Mouse (Mus musculus) 3134 (cell line): ENCODE data around the gene Olfr318.
"Not testable (repeated sequence)": the region's sequence is repeated elsewhere in the genome, so short reads cannot be mapped to it uniquely, and the experiment has no call there.

ENCODE experiments used
- DNase-seq: peaks from one replicate; pipeline ENCODE4 v3.0.0-alpha.2; 2011; ENCODE audit warnings: low spot score; ENCODE audit not compliant: insufficient read length; ENCODE audit errors: extremely low read depth

The Olfr318 gene

DNA sequence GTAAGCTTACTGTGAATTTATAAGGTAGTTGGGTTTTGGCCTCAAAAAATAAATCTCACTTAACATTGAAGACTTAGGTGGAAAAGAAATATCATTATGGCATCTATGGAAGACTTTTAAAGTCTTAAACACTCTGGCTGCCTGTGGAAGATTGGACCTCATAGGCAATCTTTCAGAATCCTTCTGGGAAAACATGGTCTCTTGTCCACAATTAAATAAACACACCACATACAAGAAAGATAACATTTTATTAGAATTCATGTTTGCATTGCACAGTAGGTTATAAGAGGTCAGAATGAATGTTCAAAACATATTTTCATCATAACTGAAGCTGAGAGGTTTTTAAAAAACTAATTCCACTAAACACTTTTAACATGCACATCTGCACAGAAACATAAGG is at the start of gene Olfr318:
Gene Olfr318 (minus strand): TSS at position 101 of the 400 bp plus-strand sequence.
- no peak for DNase-seq

DNA sequence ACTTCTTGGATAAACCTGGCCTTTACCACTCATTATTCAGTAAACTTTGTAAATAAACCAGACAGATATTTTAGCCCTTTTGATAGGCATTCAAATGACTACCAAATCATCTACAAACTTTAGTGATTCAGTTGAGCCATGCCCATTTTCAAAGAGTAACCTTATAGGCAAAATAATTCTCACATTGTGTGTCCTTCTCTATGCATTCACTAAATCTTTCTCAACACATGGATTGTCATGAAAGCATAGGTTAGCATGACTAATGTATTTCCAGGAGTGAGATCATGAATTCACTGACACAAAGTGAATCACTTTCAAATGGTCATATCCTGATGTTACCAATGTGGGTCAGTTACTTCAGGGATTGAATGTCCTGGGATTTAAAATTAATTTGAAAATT is 49.1 kb upstream of the Olfr318 start, which contains the start of gene Olfr315:
Gene Olfr315 (plus strand): TSS at position 301 of the 400 bp plus-strand sequence.
- DNase-seq: no peak

DNA sequence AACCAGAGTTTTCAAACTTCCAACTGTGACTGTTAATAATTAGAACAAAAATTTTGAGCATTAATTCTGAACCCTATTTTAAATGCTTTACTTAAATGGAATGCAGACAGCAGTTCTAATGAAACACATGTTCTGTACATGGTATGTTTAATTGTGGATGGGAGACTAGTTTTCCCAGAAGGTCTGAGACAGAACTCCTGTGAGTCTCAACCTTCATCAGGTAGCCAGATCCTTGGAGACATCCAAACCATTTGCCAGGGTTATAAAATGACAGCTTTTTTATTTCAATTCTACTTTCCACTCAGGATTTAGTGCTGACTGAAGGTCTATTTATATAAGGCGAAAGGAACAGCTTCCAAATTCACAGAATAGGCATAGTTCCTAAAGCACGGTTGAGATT is 28.6 kb upstream of the Olfr318 start, which contains the start of gene Olfr316:
Gene Olfr316 (plus strand): TSS at position 301 of the 400 bp plus-strand sequence.
- DNase-seq: no peak

DNA sequence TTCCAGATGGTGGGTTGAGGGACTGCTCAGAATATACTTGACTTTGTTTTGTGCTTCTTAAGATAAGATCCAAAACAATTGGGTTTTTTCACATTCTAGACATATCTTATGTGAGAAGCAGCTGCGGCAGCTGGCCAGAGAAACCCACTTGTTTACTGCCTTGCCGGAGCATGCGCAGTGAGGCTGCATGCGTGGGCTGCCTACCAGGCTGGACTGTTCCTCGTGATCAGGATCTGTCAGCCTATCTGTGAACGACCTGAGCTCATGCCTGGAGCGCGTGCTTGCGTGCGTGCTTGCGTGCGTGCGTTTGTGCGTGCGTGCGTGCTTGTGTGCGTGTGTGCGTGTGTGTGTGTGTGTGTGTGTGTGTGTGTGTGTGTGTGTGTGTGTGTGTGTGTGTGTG is 27.3 kb upstream of the Olfr318 start:
- not testable (repeated sequence) for DNase-seq

DNA sequence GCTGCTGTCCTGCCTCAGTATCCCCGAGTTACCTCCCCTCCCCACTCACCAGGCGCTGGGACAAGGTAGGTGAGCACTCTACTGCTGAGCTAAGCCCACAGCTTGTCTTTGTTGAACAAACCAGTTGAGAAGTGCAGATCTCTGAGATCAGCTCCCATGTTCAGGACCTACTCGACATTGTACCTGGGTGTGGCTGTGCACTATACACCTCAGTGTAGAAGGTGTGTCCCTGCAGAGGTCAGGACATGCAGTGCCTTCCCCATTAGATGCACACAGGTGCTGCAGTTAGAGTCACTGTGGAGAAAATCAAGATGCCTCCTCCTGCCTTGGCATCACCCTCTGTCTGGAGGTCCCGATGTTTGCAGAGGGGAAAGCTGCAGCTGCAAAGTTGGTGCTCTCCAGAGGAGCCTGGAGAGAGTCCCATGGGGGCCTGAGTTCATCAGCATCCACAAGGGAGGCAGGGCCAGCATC is 15.0 kb upstream of the Olfr318 start, which contains the start of gene Olfr317:
Gene Olfr317 (minus strand): TSS at position 421 of the 471 bp plus-strand sequence.
- DNase-seq: no peak

DNA sequence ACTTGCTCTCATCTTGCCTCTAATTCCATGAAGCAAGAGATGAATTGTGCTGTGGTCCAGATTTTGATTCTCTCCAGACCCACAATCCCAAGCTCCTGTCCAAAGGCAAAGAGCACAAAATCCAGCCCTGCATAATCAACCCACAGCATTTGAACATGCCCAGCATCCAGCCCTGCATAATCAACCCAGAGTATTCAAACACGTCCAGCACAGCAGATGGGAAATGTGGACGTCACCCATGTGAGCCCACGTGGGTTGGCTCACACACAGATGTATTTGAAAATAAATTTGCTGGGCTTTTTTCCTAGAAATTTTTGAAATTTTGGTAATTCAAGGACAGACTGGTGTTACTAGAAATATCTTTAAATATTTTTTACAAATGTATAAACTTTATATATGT is 9.6 kb upstream of the Olfr318 start:
- DNase-seq: no peak

DNA sequence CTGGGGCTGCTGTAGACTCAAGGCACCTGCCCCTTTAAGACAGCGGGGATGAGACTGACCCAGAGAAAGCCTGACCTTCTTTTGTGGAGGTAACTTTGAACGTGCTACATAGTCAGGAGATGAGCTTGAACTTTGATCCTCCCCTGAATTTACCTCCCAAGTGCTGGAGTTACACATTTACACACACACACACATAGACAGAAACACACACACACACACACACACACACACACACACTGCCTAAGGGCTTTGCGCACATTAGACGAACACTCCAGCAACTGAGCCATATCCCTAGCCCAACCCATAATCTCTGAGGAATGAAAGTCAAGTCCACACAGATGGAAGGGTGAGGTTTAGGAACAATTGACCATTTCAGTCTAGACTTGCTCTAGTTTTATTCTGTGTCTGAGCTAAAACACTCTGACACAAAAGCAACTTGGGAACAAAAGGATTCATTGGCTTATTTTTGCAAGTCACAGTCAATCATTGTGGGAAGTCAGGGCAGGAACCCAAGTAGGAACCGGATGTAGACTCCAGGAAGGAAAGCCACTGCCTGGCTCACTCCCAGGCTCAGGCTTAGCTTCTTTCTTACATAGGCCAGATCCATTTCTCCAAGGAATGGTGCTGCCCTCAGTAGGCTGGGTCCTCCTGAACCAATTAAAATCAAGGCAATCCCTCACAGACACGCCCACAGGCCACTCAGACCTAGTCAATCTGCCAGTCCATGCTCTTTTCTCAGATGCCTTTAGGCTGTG is 4.3 kb upstream of the Olfr318 start:
- DNase-seq: not testable (repeated sequence)

DNA sequence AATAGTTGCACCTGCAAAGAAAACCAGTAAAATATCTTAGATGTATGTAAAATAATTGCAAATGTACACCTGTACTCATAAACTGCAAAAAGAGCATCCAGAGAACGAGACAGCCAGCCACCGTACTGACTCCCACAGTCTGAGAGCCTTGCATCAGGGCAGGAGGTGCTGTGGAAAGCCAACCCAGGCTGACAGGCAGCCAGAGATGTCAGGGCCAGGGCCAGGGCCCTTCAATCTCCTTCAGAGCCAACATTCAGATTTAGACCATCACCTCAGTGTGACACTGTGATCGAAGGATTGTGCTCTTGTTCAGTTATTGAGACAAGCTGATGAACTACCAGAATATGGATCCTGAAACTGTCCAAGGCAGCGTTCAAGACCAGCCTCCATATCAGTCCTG is 4.1 kb downstream of the Olfr318 start:
- DNase-seq: no peak

DNA sequence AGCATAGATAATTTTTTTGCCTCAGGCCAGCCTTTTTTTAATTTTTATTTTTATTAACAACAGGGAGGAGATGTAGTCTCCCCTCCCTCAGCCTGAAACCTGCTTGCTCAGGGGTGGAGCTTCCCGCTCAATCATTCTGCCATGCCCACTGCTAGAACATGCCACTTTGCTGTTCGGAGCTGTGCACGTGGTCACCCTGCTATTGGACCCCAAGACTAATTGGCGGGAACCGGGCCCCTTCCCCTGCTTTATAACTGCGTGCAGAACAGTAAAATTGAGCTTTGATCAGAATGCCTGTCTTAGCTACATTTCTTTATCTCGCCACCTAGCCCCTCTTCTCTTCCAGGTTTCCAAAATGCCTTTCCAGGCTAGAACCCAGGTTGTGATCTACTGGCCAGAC is 6.1 kb downstream of the Olfr318 start:
- DNase-seq: not testable (repeated sequence)

DNA sequence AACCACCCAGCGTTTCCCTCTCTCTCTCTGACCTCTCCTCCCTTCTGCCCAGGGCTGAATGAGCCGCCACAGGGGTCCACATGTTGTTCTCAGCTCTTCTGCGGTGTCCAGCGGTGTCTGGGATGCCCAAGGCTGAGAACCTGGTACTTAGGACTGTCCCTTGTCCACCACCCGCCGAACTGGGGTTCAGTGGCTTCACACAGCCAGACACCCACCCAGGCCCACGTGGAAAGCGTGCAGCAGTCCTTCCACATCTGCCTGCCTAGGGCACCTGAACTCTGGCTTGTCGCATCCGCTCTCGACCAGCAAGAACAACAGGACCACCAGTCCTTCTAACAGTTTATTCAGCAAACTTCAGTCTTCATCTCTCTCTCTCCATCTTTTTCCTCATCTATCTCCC is 14.7 kb downstream of the Olfr318 start:
- DNase-seq: no peak

DNA sequence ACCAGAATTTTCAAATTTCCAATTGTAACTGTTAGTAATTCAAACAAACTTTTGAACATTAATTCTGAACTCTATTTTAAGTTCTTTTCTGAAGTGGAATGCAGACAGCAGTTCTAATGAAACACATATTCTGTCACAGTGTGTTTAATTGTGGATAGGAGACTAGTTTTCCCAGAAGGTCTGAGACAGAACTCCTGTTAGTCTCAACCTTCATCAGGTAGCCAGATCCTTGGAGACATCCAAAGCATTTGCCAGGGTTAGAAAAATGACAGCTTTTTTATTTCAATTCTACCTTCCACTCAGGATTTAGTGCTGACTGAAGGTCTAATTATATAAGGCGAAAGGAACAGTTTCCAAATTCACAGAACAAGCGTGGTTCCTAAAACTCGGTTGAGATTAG is 25.0 kb downstream of the Olfr318 start, which contains the start of gene Olfr319:
Gene Olfr319 (plus strand): TSS at position 301 of the 400 bp plus-strand sequence.
- DNase-seq: no peak

DNA sequence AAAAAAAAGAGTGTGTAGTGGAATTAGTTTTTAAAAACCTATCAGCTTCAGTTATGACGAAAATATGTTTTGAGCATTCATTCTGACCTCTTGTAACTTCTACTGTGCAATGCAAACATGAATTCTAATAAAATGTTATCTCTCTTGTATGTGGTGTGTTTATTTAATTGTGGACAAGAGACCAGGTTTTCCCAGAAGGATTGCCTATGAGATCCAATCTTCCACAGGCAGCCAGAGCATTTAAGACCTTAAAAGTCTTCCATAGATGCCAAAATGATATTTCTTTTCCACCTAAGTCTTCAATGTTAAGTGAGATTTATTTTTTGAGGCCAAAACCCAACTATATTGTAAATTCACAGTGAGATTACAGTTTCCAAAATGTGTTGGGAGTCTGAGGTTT is 43.0 kb downstream of the Olfr318 start, which contains the start of gene Olfr320:
Gene Olfr320 (plus strand): TSS at position 301 of the 400 bp plus-strand sequence.
- DNase-seq: no peak

DNA sequence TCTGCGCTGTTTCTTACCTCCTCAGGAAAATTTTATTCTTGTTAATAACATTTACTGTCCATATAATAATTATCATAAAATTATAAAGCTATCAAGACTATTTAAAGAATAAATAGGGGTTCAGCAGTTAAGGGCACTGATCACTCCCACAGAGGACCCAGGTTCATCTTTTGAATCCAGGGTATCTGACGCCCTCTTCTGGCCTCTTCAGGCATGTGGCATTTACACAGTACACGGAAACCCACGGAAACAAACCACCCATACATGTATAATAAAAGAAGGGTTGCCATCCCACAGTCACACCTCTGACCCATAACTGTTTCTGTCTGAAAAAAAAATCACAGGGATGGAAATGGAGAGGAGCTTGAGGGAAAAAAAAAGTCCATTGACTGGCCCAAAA is 52.0 kb downstream of the Olfr318 start:
- no peak for DNase-seq

DNA sequence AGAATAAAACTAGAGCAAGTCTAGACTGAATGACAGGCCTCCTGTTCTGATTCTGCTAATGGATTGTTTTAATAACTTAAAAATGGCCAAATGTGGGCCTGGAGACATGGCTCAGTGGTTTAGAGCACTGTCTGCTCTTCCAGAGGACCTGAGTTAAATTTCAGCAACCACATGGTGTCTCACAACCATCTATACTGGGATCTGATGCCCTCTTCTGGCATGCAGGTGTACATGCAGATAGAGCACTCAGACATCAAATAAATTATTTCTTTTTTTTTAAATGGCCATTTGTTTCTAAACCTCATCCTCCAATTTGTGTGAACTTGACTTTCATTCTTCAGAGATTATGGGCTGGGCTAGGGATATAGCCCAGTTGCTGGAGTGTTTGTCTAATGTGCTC is 54.6 kb downstream of the Olfr318 start:
- DNase-seq: no peak
